Mouse (Mus musculus) kidney, postnatal 0 days (tissue): ENCODE measurements around the gene Celsr1. TPM values are rescaled to one million over a fixed set of nuclear protein-coding genes. Genes with fewer than 3 reads are reported as not detected.

Experiments used
- ATAC-seq: fragments of 200-750 bp; cut with Nextera tagmentation; replicated peaks from 2 replicates; pipeline ENCODE4 v1.8.0; 2017; ENCODE audit warnings: low read depth, moderate number of reproducible peaks, moderate TSS enrichment, moderate library complexity; ENCODE audit not compliant: low FRiP score
- DNase-seq: peaks from one replicate; pipeline ENCODE4 v3.0.0-alpha.2; 2016; ENCODE audit warnings: low spot score
- H3K27ac ChIP-seq: fragments of 300-500 bp; sonication (generic); 2 replicates; pipeline ENCODE4 v1.5.1; 2014; ENCODE audit warnings: mild to moderate bottlenecking
- H3K27me3 ChIP-seq: fragments of 300-500 bp; sonication (generic); 2 replicates; pipeline ENCODE4 v1.6.1; 2014; ENCODE audit warnings: low read length, mixed read lengths; ENCODE audit not compliant: insufficient read depth
- H3K36me3 ChIP-seq: fragments of 300-500 bp; sonication (generic); 2 replicates; pipeline ENCODE4 v1.6.1; 2014; ENCODE audit warnings: low read length, mixed read lengths; ENCODE audit not compliant: insufficient read depth
- H3K4me1 ChIP-seq: fragments of 300-500 bp; sonication (generic); replicated peaks from 2 replicates; pipeline ENCODE4 v1.6.1; 2014; ENCODE audit warnings: antibody characterized with exemption, low read length, mixed read lengths; ENCODE audit not compliant: insufficient read depth
- H3K4me2 ChIP-seq: fragments of 300-500 bp; sonication (generic); 2 replicates; pipeline ENCODE4 v1.6.1; 2014; ENCODE audit warnings: mild to moderate bottlenecking, low read length, moderate library complexity, mixed read lengths
- H3K4me3 ChIP-seq: fragments of 300-500 bp; sonication (generic); replicated peaks from 2 replicates; pipeline ENCODE4 v1.5.1; 2014; ENCODE audit warnings: low read depth, low read length
- H3K9ac ChIP-seq: fragments of 300-500 bp; sonication (generic); 2 replicates; pipeline ENCODE4 v1.6.1; 2014; ENCODE audit warnings: low read depth, low read length
- H3K9me3 ChIP-seq: fragments of 300-500 bp; sonication (generic); replicated peaks from 2 replicates; pipeline ENCODE4 v1.6.1; 2016; ENCODE audit warnings: low read length, inconsistent platforms, mixed read lengths
- CTCF ChIP-seq: IDR thresholded peaks from 2 replicates; pipeline ENCODE4 v1.5.1; 2016; ENCODE audit warnings: antibody characterized with exemption, low read depth, mild to moderate bottlenecking, moderate library complexity
- WGBS: fragments of 180-500 bp; shearing (Covaris S2); extraction: QIAGEN DNeasy Blood & Tissue Kit; methylation state at CpG from one replicate; pipeline ENCODE4 v1.1.7; 2014; 5-methylcytosine and 5-hydroxymethylcytosine counted together
- polyA plus RNA-seq: library from polyadenylated mRNA; unstranded; fragments of >200 nt; fragmentation: Nextera tagmentation; extraction: Ambion mirVana; gene quantifications from 2 replicates; pipeline ENCODE4 v1.2.1, GENCODE M21; 2015

The Celsr1 gene
- polyA plus RNA-seq, 1 experiment from 2014 or later, result 2.9 TPM

DNA sequence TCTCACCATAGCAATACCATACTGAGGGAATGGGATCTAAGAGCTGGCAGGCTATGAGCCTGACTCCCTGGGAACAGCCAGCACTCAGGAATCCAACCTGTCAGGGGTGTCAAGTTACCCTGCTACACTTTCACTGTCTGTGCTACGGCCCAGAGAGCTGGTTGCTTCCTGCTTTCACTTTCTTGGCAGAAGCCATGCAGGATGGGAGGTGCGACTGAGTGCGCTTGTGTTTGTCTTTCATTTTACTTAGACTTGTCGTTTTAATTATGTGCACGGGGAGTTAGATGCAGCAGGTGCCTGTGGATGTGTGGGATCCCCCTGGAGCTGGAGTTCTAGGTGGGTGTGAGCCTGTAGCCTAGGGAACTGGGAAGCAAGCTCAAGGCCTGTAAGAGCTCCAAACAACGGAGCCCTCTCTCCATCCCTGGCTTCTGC is 25.9 kb downstream of the Celsr1 start:
- Histone ChIP-seq H3K4me2 (peak overlapping the region; percentile 38), H3K4me1 (peaks cover 13% of the 10 kb centered on the region; the same call in 1 of the 2 replicates), H3K9ac (no peak overlapping the region), H3K9me3 (no peaks in the 10 kb centered on the region), H3K27ac (peak overlapping the region; percentile 69; the same call in 1 of the 2 replicates), H3K36me3 (no peaks in the 10 kb centered on the region), H3K27me3 (no peaks in the 10 kb centered on the region), H3K4me3 (no peak overlapping the region)
- DNase-seq (peak; percentile 84), ATAC-seq (peak; percentile 55; the same call in 1 of the 2 replicates)
- no peak for TF ChIP-seq CTCF
- WGBS, result 8% methylated on average over 6 of the region's 6 CpGs

DNA sequence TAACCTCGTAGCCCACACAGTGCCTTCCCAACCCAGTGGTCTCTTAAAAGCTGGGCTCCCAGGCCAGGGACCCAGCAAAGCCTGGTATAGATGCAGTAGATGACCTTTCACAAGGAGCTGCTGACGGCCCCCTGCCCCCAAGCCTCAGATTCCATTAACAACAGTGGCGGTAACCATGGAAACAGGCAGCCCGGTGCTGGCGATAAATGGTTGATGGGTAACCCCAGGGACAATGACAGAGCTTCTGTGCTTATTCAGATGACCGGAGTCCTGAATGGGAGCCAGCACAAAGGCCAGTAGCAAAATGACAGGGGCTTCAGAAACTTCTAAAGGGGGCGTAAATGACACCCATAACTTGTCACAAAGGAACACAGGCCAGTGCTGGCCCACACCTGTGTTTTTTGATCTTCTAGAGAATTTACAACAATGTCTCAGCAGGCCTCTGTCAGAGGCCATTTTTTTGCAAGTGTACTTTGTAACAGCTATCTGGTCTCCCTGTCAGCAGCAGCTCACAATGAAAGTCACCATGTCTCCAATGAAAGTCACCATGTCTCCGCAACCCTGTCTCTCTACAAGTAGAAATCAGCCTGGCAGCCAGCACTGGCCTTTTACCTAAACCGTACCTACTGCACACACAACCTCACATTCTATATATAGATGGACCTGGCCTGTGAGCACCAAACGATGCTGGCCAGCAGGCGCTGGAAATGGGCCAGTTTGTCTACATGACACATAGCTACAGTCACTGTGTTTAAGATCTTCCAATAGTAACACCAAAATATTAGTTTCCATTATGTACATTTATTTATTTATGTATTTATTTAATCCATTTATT is 27.7 kb downstream of the Celsr1 start:
- DNase-seq (no peak), ATAC-seq (no peak)
- H3K36me3 ChIP-seq, result no peaks in the 10 kb centered on the region
- H3K9ac ChIP-seq, result no peak overlapping the region
- H3K27ac ChIP-seq, result no peak overlapping the region
- H3K27me3 ChIP-seq, result no peaks in the 10 kb centered on the region
- 32% methylated on average over 11 of the region's 11 CpGs for WGBS
- no peak overlapping the region for H3K4me3 ChIP-seq
- H3K4me2 ChIP-seq, result no peak overlapping the region
- peaks cover 19% of the 10 kb centered on the region; the same call in 1 of the 2 replicates for H3K4me1 ChIP-seq
- no peak for TF ChIP-seq CTCF
- no peaks in the 10 kb centered on the region for H3K9me3 ChIP-seq

DNA sequence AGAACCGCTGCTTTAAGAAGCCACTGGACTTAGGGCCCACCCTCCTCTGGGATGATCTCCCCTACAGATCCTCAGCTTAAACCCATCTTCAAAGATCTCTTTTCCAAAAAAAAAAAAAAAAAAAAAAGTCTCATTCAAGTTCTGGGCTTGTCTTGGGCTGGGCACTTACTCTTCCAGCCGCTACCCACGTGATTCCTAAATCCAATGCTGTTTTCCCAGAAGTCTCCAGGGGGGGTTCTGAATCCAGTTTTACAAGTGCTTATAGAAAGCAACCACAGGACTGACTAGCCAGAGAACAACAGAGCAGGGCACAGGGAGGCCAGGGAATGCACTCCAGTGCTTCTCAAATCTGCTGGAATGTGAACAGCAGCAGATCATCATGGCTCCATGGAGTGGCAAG is 29.5 kb downstream of the Celsr1 start:
- no peaks in the 10 kb centered on the region for H3K36me3 ChIP-seq
- DNase-seq (no peak), ATAC-seq (no peak)
- no peak overlapping the region for H3K4me3 ChIP-seq
- no peak for TF ChIP-seq CTCF
- H3K27me3 ChIP-seq, result no peaks in the 10 kb centered on the region
- no peak overlapping the region for H3K4me2 ChIP-seq
- no peak overlapping the region for H3K27ac ChIP-seq
- H3K9me3 ChIP-seq, result no peaks in the 10 kb centered on the region
- H3K9ac ChIP-seq, result no peak overlapping the region
- peaks cover 26% of the 10 kb centered on the region for H3K4me1 ChIP-seq
- WGBS, result 91% methylated on average over 3 of the region's 3 CpGs

DNA sequence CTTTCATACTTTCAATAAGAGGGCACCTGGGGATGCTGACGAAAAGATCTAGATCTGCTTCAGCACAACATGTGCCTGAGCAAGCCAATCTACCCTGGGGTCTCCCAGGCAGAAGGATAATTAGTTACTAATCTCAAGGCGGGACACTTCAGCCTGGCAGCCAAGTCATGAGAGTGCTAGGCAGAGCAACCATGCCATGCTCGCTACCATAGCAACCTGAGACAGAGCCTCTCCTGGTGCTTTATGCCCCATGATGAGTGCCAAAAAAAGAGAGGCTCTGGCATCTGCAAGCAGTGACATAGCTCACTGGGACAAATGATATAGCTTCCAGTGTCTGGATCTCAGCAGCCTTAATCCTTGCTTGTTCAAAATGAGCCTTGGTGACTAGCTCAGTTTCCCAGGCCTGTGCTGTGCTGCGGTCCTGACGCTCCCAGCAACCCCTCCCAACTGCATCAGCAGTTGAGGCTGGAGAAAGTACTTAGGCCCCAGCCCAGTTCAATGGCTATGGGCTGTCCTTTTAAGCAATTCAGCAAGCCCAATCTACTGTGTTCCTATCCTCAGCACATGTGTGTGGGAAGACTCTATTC is 32.8 kb downstream of the Celsr1 start:
- H3K9me3 ChIP-seq, result no peaks in the 10 kb centered on the region
- no peak for TF ChIP-seq CTCF
- H3K4me3 ChIP-seq, result no peak overlapping the region
- DNase-seq (peak; percentile 33), ATAC-seq (no peak)
- 64% methylated on average over 5 of the region's 5 CpGs for WGBS
- no peaks in the 10 kb centered on the region for H3K27me3 ChIP-seq
- peaks cover 22% of the 10 kb centered on the region; the same call in 1 of the 2 replicates for H3K4me1 ChIP-seq
- no peaks in the 10 kb centered on the region for H3K36me3 ChIP-seq
- no peak overlapping the region for H3K27ac ChIP-seq
- no peak overlapping the region for H3K9ac ChIP-seq
- no peak overlapping the region for H3K4me2 ChIP-seq

DNA sequence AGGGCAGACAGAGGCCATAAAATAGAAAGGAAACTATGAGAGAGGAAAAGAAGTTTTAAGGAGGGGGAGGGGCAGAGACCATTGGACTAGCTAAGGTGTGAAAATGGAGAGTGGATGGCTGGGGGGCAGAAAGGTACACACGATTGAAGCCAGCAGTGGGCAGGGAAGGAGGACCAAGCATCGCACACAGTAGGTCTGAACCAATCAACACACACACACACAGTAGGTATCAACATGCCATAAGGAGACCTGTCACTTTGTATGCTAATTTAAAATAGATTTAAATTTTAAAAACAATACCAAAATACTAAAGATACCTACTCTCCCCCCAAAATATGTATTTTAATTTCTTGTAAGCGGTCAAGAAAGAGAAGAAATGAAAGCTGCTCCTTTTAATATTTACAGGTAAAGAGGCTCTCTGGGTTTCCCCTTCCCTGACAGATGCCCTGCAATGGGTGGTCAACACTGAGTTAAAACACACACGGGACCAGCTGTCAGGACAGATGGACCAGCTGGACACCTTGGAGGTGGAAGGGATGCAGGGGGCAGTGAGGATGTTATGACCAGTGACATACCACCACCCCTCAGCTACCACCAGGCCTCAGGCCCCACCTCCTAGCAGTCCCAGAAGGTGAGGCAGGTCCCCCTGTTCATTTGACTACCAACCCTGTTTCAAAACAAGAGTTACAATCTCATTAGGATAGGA is 34.9 kb downstream of the Celsr1 start:
- 62% methylated on average over 4 of the region's 4 CpGs for WGBS
- H3K9me3 ChIP-seq, result no peaks in the 10 kb centered on the region

DNA sequence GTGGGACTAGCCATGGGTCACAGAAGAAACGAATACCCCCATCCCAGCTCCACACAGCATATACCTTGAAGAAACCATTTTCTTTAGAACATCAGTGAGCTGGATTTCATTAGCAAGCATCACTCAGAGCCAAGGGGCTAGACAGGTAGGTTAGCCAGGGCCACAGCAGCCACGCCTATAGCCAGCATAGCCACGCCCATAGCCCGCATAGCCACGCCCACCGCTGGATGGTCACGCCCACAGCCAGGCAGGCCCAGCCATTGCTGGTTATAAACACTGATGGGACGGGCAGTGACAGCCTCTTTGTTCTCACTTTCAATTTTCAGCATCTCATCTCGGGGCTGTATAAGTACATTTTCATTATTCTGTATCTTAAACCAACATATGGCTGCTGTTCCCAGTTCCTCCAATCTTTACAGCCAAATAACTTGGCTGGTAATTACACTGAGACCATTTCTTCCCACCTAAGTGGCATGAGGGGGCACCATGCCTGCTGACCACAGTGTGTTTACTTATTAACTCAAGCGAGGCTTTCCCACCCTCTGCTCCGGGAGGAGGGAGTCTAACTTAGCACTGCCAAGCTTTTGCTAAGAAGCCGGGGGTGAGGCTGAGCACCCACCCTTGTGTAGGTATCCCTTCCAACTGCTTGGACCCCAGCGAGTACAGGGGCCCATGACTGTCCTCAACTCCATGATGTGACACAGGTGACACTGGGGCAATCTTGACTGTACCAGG is 37.4 kb downstream of the Celsr1 start:
- peak; percentile 64 for DNase-seq
- 19% methylated on average over 13 of the region's 13 CpGs for WGBS

More for the DNA sequence above, 34.9 kb downstream of the Celsr1 start:
- Histone ChIP-seq H3K9ac (no peak overlapping the region), H3K36me3 (no peaks in the 10 kb centered on the region), H3K4me1 (peaks cover 27% of the 10 kb centered on the region), H3K27me3 (no peaks in the 10 kb centered on the region), H3K4me2 (no peak overlapping the region), H3K4me3 (no peak overlapping the region), H3K27ac (no peak overlapping the region)
- no peak for TF ChIP-seq CTCF
- no peak for DNase-seq
- ATAC-seq, result no peak

More for the DNA sequence above, 37.4 kb downstream of the Celsr1 start:
- H3K9ac ChIP-seq, result no peak overlapping the region
- H3K4me1 ChIP-seq, result peaks cover 32% of the 10 kb centered on the region
- peak overlapping the region; percentile 85 for H3K27ac ChIP-seq
- H3K27me3 ChIP-seq, result no peaks in the 10 kb centered on the region
- TF ChIP-seq CTCF, result no peak
- ATAC-seq, result peak; percentile 65
- no peaks in the 10 kb centered on the region for H3K36me3 ChIP-seq
- no peak overlapping the region for H3K4me3 ChIP-seq
- no peaks in the 10 kb centered on the region for H3K9me3 ChIP-seq
- H3K4me2 ChIP-seq, result no peak overlapping the region
